Comparison of ENCODE assay signal across 22 mouse cellular contexts in the genomic region with DNA sequence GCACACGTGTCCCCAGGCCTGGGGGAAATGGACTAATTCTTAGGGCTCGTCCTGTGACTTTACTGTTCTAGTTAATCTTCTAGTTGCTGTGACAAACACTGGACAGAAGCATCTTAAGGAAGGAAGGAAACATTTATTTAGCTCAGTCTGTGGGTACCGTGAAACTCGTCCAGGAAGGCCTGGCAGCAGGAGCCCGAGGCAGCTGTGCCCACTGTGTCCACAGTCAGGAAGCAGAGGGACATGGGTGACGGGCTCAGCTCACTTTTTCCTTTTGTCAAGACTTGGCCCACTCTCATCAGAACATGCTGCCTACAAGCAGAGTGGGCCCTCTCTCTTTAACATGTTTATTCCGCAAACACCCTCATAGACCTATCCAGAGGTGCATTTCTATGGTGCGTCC.
"Had no signal": no experiment of that assay in that cellular context is flagged by ENCODE, and none has a peak within 500 bp of the region (broad histone marks: within the 10 kb centered on the region; RNA-seq: fewer than 3 reads in every experiment).

No protein-coding gene starts in this region.

- H3K27ac ChIP-seq: heart, embryonic 10.5 days; hindbrain, embryonic 13.5 days; hindbrain, embryonic 15.5 days; hindbrain, postnatal 0 days; kidney, embryonic 15.5 days; kidney, postnatal 0 days; layer of hippocampus, adult 2 months; left cerebral cortex, adult 2 months; limb, embryonic 10.5 days; limb, embryonic 12.5 days had no signal

- H3K4me3 ChIP-seq: heart, embryonic 10.5 days; heart, embryonic 12.5 days; hindbrain, embryonic 13.5 days; hindbrain, embryonic 15.5 days; kidney, embryonic 15.5 days; layer of hippocampus, adult 2 months; left cerebral cortex, adult 2 months; limb, embryonic 10.5 days; limb, embryonic 12.5 days had no signal

- H3K9ac ChIP-seq: heart, embryonic 12.5 days; hindbrain, embryonic 13.5 days; hindbrain, embryonic 15.5 days; kidney, embryonic 15.5 days; limb, embryonic 12.5 days had no signal

- H3K4me1 ChIP-seq: kidney, embryonic 15.5 days; limb, embryonic 10.5 days had no signal

- H3K27me3 ChIP-seq: hindbrain, embryonic 13.5 days; hindbrain, embryonic 15.5 days; kidney, embryonic 15.5 days had no signal

- H3K9me3 ChIP-seq: heart, embryonic 10.5 days; heart, embryonic 12.5 days; hindbrain, embryonic 13.5 days; hindbrain, embryonic 15.5 days; kidney, embryonic 15.5 days; limb, embryonic 10.5 days; limb, embryonic 12.5 days had no signal

- ATAC-seq: hindbrain, postnatal 0 days; intestine, embryonic 16.5 days had no signal

- H3K4me2 ChIP-seq: heart, embryonic 12.5 days; hindbrain, embryonic 13.5 days; hindbrain, embryonic 15.5 days; kidney, embryonic 15.5 days; limb, embryonic 12.5 days had no signal

- DNase-seq: gastrocnemius, postnatal 14 days; gastrocnemius, postnatal 36 days; heart, adult 18-20 months; heart, postnatal 10 days; heart, postnatal 4 days; kidney, adult 11 months; kidney, adult 2 months; kidney, adult 9 months; kidney, postnatal 25 days; kidney, postnatal 4 days had no signal

- H3K36me3 ChIP-seq: heart, embryonic 10.5 days; heart, embryonic 12.5 days; hindbrain, embryonic 13.5 days; hindbrain, embryonic 15.5 days; kidney, embryonic 15.5 days; limb, embryonic 10.5 days; limb, embryonic 12.5 days had no signal
